Mouse (Mus musculus) MEL (cell line): ENCODE measurements around the gene Pip5k1b. TPM values are rescaled to one million over a fixed set of nuclear protein-coding genes. Genes with fewer than 3 reads are reported as not detected.
"Not testable (repeated sequence)": the region's sequence is repeated elsewhere in the genome, so short reads cannot be mapped to it uniquely, and the experiment has no call there.

Experiments
- DNase-seq: peaks from one replicate; pipeline ENCODE4 v3.0.0; 2011; ENCODE audit warnings: low read depth, low spot score
- H3K27ac ChIP-seq: 2 replicates; pipeline ENCODE4 v1.5.1; 2012; ENCODE audit warnings: low read depth, mild to moderate bottlenecking, control low read depth, low read length, moderate library complexity; ENCODE audit not compliant: control insufficient read depth
- H3K27me3 ChIP-seq, 2 experiments: fragments of 150-350 bp in 1 of 2; sonication (generic) in 1 of 2; 2 replicates each; pipeline ENCODE4 v1.6.1; 2012; ENCODE audit warnings: low read length in 2 of 2, mild to moderate bottlenecking in 2 of 2, improper control_type of control experiment in 1 of 2, moderate library complexity in 1 of 2; ENCODE audit not compliant: insufficient read depth in 2 of 2, control insufficient read depth in 1 of 2
- H3K36me3 ChIP-seq, 2 experiments: 2 replicates each; pipeline ENCODE4 v1.6.1; 2012 to 2014; ENCODE audit warnings: low read length in 2 of 2, improper control_type of control experiment in 1 of 2, inconsistent platforms in 1 of 2, mild to moderate bottlenecking in 1 of 2; ENCODE audit not compliant: insufficient read depth in 2 of 2, control insufficient read depth in 1 of 2
- H3K4me1 ChIP-seq, 2 experiments: fragments of 150-350 bp in 1 of 2; sonication (generic) in 1 of 2; 2 replicates each; pipeline ENCODE4 v1.6.1; 2012; ENCODE audit warnings: low read length in 2 of 2, improper control_type of control experiment in 1 of 2, mild to moderate bottlenecking in 1 of 2; ENCODE audit not compliant: insufficient read depth in 2 of 2, control insufficient read depth in 1 of 2
- H3K4me3 ChIP-seq, 2 experiments: fragments of 150-350 bp in 1 of 2; sonication (generic) in 1 of 2; 2 replicates each; pipeline ENCODE4 v1.5.1; 2012; ENCODE audit warnings: low read depth in 2 of 2, low read length in 2 of 2, mild to moderate bottlenecking in 2 of 2, moderate library complexity in 2 of 2, control low read depth in 1 of 2, improper control_type of control experiment in 1 of 2; ENCODE audit not compliant: control insufficient read depth in 1 of 2, insufficient read depth in 1 of 2
- H3K79me2 ChIP-seq: 2 replicates; pipeline ENCODE4 v1.6.1; 2012; ENCODE audit warnings: mild to moderate bottlenecking, low read length, moderate library complexity; ENCODE audit not compliant: control insufficient read depth, poor library complexity, insufficient read depth
- H3K9ac ChIP-seq: 2 replicates; pipeline ENCODE4 v1.6.1; 2012; ENCODE audit warnings: low read depth, mild to moderate bottlenecking, control low read depth, low read length, moderate library complexity; ENCODE audit not compliant: control insufficient read depth, poor library complexity, severe bottlenecking
- H3K9me3 ChIP-seq: fragments of 150-350 bp; sonication (generic); replicated peaks from 2 replicates; pipeline ENCODE4 v1.6.1; 2012; ENCODE audit warnings: mild to moderate bottlenecking, low read length, improper control_type of control experiment, moderate library complexity; ENCODE audit not compliant: insufficient read depth
- CHD1 ChIP-seq: IDR thresholded peaks from 2 replicates; pipeline ENCODE4 v1.6.1; 2012; ENCODE audit warnings: low read depth, mild to moderate bottlenecking, inconsistent platforms, low read length, improper control_type of control experiment
- CTCF ChIP-seq, 3 experiments: IDR thresholded peaks in 2 of 3; conservative IDR thresholded peaks in 1 of 3; 2 replicates each; pipeline ENCODE4 v1.5.1; 2011 to 2012; ENCODE audit warnings: low read length in 3 of 3, low read depth in 2 of 3, mild to moderate bottlenecking in 2 of 3, improper control_type of control experiment in 1 of 3, inconsistent platforms in 1 of 3, mixed read lengths in 1 of 3, moderate library complexity in 1 of 3; ENCODE audit not compliant: control insufficient read depth in 1 of 3, insufficient read depth in 1 of 3, poor library complexity in 1 of 3, severe bottlenecking in 1 of 3
- E2F4 ChIP-seq: IDR thresholded peaks from 2 replicates; pipeline ENCODE4 v1.6.1; 2011; ENCODE audit warnings: low read depth, low read length, improper control_type of control experiment, borderline replicate concordance
- HCFC1 ChIP-seq: IDR thresholded peaks from 2 replicates; pipeline ENCODE4 v1.6.1; 2012; ENCODE audit warnings: low read depth, mild to moderate bottlenecking, inconsistent platforms, low read length, improper control_type of control experiment, moderate library complexity
- NELFE ChIP-seq: IDR thresholded peaks from 2 replicates; pipeline ENCODE4 v1.6.1; 2011; ENCODE audit warnings: low read depth, low read length, improper control_type of control experiment
- NRF1 ChIP-seq: IDR thresholded peaks from 2 replicates; pipeline ENCODE4 v1.6.1; 2014; ENCODE audit warnings: low read depth, mild to moderate bottlenecking, inconsistent platforms, low read length, improper control_type of control experiment, moderate library complexity; ENCODE audit not compliant: poor library complexity, insufficient read depth, severe bottlenecking
- POLR2A ChIP-seq, 2 experiments: IDR thresholded peaks; 2 replicates each; pipeline ENCODE4 v1.6.1; 2011 to 2012; ENCODE audit warnings: low read length in 2 of 2, mild to moderate bottlenecking in 2 of 2, control low read depth in 1 of 2, improper control_type of control experiment in 1 of 2, low read depth in 1 of 2, moderate library complexity in 1 of 2; ENCODE audit not compliant: control insufficient read depth in 1 of 2, insufficient read depth in 1 of 2, poor library complexity in 1 of 2
- SIN3A ChIP-seq: IDR thresholded peaks from 2 replicates; pipeline ENCODE4 v1.6.1; 2012; ENCODE audit warnings: low read length, improper control_type of control experiment, inconsistent platforms
- SMC3 ChIP-seq: IDR thresholded peaks from 2 replicates; pipeline ENCODE4 v1.6.1; 2011; ENCODE audit warnings: low read depth, low read length, improper control_type of control experiment
- ZKSCAN1 ChIP-seq: IDR thresholded peaks from 2 replicates; pipeline ENCODE4 v1.6.1; 2012; ENCODE audit warnings: low read depth, mild to moderate bottlenecking, inconsistent platforms, low read length, improper control_type of control experiment, moderate library complexity
- ZMIZ1 ChIP-seq: IDR thresholded peaks from 2 replicates; pipeline ENCODE4 v1.6.1; 2012; ENCODE audit warnings: low read depth, mild to moderate bottlenecking, inconsistent platforms, low read length, improper control_type of control experiment, moderate library complexity
- polyA plus RNA-seq, 2 experiments: library from polyadenylated mRNA; stranded (reverse) in 1 of 2; unstranded in 1 of 2; fragments of >175 nt in 1 of 2; fragments of >200 nt in 1 of 2; gene quantifications; 2 replicates each; pipeline versions ENCODE4 v1.2.1 to v1.2.4; 2012; ENCODE audit warnings: low replicate concordance in 2 of 2, low read depth in 1 of 2; ENCODE audit not compliant: insufficient read length in 2 of 2, insufficient read depth in 1 of 2, missing spikeins in 1 of 2
- total RNA-seq: library from RNA; depleted of rRNA; stranded (reverse); fragments of 300-350 nt; gene quantifications from 2 replicates; pipeline ENCODE4 v1.2.3, GENCODE M21; 2012

Gene Pip5k1b
- total and polyA plus RNA-seq, 3 experiments: 3.4 to 10.0 TPM; not detected in 1

GRCm38 (mm10) chr19:24554911-24555465 lies 684 bp downstream of the Pip5k1b start (continued):
- TF ChIP-seq CHD1 (0 out of 2 replicates have a peak, but pooled peaks have one; percentile 55), ZMIZ1 (no peak)

GRCm38 (mm10) chr19:24554425-24554824 lies 1.2 kb downstream of the Pip5k1b start:
- H3K4me3 ChIP-seq: peak overlapping the region; percentile 80 to 99
- H3K36me3 ChIP-seq: peaks cover 0 to 9% of the 10 kb centered on the region in 2 experiments; a peak in 2 of 4 replicates
- H3K9ac ChIP-seq: peak overlapping the region; percentile 42
- DNase-seq: no peak
- H3K27me3 ChIP-seq: no peaks in the 10 kb centered on the region
- H3K79me2 ChIP-seq: peaks cover 6% of the 10 kb centered on the region
- peaks cover 4 to 14% of the 10 kb centered on the region in 2 experiments for H3K4me1 ChIP-seq
- H3K27ac ChIP-seq: no peak overlapping the region
- no peak for TF ChIP-seq SMC3
- no peak for TF ChIP-seq CHD1
- no peak for TF ChIP-seq NRF1
- TF ChIP-seq SIN3A: no peak
- TF ChIP-seq POLR2A (IDR thresholded peaks at IDR 0.05; ENCODE audit: control insufficient read depth in 1 of 2, insufficient read depth in 1 of 2, low read depth in 1 of 2, low read length in 2 of 2, poor library complexity in 1 of 2): no peak
- TF ChIP-seq NELFE: no peak
- no peak for TF ChIP-seq E2F4
- no peak for TF ChIP-seq CTCF (IDR thresholded peaks at IDR 0.05 in 2 of 3, conservative IDR thresholded peaks at IDR 0.05 in 1 of 3; ENCODE audit: control insufficient read depth in 1 of 3, insufficient read depth in 1 of 3, low read depth in 2 of 3, low read length in 3 of 3, poor library complexity in 1 of 3, severe bottlenecking in 1 of 3)
- TF ChIP-seq HCFC1: no peak
- H3K9me3 ChIP-seq: no peaks in the 10 kb centered on the region

DNA sequence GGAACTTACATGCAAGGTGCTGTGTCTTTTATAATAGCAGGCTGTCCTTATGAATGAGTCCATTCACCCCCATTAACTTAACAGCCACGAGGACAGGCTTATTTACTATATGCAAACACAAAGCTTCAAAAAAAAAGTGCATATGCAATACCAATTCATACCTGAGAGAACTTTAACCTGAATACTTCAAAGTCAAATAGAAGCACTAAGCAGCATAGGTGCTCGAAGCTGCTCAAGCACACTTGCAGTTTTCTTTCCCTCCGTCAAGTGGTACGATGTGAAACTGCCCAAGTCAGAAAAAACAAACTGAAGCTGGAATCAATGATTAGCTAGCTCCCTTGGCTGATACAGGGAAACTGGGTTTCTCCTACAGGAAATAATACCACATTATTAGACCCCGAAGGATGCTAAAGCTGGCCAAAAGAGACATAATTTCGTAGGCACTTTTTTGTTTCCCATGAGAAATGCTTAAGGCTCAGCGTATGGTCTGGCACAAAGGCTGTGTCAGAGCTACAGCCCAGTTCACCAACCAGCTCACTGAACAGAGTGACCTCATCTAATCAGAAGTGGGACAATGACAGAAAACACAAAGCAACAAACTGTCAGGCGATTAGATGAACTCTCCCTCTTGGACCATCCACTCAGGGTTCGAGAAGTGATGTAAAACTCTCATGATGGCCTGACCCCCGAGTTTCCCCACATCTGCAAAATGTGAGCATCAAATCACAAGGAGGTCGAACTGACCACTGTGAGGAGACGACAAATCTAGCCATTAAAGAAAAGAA lies 2.2 kb downstream of the Pip5k1b start:
- Histone ChIP-seq H3K79me2 (peaks cover 6% of the 10 kb centered on the region), H3K9me3 (no peaks in the 10 kb centered on the region), H3K27me3 (no peaks in the 10 kb centered on the region), H3K27ac (no peak overlapping the region), H3K4me3 (no peak overlapping the region), H3K9ac (no peak overlapping the region), H3K4me1 (peaks cover 4 to 14% of the 10 kb centered on the region in 2 experiments), H3K36me3 (peaks cover 0 to 9% of the 10 kb centered on the region in 2 experiments; a peak in 2 of 4 replicates)
- no peak for DNase-seq
- TF ChIP-seq ZKSCAN1: no peak

DNA sequence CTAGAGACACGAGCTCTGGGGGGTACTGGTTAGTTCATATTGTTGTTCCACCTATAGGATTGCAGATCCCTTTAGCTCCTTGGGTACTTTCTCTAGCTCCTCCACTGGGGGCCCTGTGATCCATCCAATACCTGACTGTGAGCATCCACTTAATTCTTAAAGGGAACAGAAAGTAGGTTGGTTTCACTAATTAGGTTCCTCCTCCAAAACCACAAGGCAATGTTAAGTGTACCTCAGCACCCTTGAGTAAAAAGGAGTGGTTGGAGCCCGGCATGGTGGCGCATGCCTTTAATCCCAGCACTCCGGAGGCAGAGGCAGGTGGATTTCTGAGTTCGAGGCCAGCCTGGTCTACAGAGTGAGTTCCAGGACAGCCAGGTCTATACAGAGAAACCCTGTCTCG lies 3.0 kb downstream of the Pip5k1b start:
- H3K4me3 ChIP-seq, DNase-seq, H3K27ac ChIP-seq: not testable (repeated sequence)

More for the DNA sequence above, 3.0 kb downstream of the Pip5k1b start:
- not testable (repeated sequence) for H3K9me3 ChIP-seq, H3K36me3 ChIP-seq, H3K79me2 ChIP-seq, H3K27me3 ChIP-seq, H3K9ac ChIP-seq
- peaks cover 4 to 14% of the 10 kb centered on the region in 2 experiments for H3K4me1 ChIP-seq
